Mouse (Mus musculus): ENCODE data around the gene Cbx7.

Gene Cbx7

DNA sequence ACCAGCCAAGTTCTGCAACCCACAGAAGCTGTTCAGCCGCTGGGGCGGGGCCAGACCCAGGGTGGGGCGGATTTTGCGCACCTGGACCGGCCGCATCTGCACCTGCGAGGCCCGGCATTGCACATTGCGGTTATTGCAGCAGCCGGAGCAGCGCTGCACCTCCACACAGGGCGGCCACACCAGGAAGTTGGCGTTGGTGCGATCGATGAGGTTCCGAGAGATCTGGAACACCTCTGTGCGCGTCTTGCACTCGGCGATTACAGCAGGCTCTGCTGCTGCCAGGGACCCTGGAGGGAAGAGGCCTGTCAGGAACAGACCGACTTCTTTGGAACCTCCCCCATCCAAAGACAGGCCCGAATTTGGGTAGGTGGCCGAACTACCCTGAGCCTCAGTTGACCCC, 30.7 kb upstream of the Cbx7 start:
- no peak for DNase-seq (ENCODE audit: low spot score in 2 of 2)

DNA sequence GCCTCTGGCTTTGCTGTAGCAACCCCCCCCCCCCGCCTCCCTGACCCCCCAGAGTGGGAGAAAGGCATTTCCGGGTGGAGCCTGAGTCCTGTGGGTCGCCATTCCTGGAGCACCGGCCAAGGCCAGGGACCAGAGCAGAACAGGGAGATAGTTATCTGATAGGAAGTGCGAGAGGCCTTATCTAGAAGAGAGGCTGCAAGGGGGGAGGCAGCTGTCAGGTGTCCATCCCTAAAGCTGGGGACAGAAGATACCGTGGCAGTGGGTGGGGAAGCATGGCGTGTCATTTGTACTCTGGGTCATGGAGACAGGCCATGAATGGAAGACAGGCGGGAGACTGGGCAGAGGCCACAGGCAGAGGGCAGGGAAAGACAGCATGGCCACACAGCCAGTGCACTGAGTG, 29.8 kb upstream of the Cbx7 start:
- no peak for DNase-seq (ENCODE audit: low spot score in 2 of 2)

- no peak for DNase-seq (ENCODE audit: low spot score in 2 of 2)
Observed at GRCm38 (mm10) chr15:79997988-79998387, 27.1 kb upstream of the Cbx7 start.

DNA sequence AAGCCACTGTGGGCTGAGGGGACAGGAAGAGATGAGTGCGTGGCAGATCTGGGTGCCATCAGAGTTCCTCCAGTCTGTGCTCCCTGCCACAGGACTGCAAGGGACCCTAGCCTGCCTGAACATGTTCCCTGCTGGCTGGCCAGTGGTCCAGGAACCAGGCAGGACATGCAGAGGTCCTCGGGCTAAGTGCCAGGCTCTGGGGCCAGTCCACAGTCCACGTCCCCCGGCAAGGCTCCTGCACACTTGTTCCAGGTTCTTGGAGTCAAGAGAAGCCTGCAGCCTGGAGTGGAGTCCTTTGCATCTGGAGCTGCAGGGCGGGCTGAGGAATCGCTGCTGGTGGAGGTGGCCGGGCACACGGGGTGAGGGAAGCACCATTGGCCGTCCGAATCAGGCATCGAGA, 25.9 kb upstream of the Cbx7 start:
- DNase-seq (ENCODE audit: low spot score in 2 of 2): no peak

DNA sequence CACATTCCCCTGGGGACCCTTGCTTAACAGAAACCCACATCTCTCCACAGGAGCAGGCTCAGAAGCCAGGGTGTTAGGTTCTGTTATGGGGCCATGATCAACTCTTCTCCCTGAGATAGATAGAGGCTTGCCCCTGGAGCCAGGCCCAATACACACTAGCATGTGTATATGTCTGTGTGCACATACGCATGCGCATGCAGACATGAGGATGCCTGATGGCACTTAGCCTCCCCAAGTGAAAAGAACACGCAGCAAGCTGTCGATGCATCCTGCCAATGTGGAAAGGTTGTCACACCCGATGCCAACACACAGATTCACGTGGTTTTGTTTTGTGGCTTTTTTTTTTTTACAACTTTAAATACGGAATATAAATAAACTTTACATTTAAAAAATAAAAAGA, 24.6 kb upstream of the Cbx7 start:
- no peak for DNase-seq (ENCODE audit: low spot score in 2 of 2)

DNA sequence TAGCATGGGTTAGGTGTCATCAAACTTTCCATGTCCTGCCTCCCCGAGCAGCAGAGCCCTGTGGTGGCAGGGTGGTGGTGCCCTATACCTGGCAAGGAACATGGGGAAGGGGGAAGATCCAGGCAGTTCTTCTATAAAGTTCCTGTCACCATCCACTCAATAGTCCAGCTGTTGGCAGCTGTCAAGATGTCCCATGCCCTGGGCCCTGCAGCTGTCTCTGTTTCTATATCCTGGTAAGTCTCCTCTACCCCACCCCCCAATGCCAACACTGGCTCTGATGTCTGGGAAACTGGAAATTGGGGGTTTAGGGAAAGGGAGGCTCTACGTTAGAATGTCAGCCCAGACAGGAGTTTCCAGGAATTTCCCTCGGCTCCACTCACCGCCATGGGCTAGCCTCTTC, 23.6 kb upstream of the Cbx7 start:
- DNase-seq (ENCODE audit: low spot score in 2 of 2): no peak

GRCm38 (mm10) chr15:79986182-79986581, 15.3 kb upstream of the Cbx7 start:
- DNase-seq (ENCODE audit: low spot score in 2 of 2): no peak

GRCm38 (mm10) chr15:79985471-79985870, 14.6 kb upstream of the Cbx7 start:
- DNase-seq (ENCODE audit: low spot score in 2 of 2): no peak

DNA sequence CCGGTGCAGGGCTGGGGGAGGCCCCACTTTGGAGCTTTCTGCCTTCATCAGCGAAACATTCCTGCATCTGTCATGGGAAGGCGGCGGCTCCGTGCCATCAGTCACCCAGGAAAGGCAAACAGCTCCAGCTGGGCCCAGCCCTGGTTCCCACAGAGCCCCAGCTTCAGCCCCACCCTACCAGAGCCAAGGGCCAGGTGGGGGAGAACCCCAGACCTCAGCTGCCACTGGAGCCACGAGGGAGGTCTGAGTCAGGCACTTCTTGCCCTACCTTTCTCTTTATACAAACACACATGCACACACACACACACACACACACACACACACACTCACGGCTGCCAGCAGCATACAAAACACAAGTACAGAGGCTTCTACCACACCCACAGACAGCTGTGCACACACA, 13.2 kb upstream of the Cbx7 start:
- DNase-seq (ENCODE audit: low spot score in 2 of 2): no peak

DNA sequence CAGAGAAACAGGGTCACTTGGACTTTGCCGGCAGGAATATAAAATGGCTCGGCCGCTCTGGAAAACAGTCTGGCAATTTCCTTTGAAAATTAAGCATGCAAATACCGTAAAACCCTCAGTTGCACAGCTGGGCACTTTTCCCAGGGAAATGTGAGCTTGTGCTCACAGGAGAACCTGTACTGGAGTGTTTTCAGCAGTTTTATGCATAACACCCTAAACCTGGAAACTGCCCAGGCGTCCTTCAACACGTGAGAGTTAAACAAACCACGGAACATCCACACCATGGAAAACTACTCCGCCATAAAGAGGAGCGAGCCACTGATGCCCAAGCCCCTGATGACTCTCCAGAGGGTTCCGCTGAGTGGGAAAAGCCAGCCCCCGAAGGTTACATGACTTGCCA, 9.8 kb upstream of the Cbx7 start:
- DNase-seq (ENCODE audit: low spot score in 2 of 2): no peak

GRCm38 (mm10) chr15:79972186-79972585, 1.3 kb upstream of the Cbx7 start:
- no peak for DNase-seq (ENCODE audit: low spot score in 2 of 2)

DNA sequence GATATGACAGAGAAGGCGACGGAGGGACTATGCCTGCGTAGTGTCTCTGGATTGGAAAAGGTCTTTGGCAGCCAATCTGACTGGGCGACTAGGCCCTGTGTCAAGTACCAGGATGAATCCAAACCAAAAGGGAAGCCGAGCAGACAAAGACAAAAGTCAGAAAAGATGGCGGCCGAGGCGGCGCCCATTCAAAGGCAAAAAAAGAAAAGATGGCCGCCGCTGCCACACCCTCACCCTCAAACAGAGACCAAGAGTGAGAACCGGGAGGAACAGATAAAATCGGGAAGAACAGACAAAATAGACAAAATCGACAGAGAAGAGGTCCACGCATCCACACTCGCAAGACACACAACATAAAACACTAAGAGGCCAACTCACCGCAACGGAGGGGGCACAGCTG, 428 bp downstream of the Cbx7 start:
- DNase-seq (ENCODE audit: low spot score in 2 of 2): no peak

DNA sequence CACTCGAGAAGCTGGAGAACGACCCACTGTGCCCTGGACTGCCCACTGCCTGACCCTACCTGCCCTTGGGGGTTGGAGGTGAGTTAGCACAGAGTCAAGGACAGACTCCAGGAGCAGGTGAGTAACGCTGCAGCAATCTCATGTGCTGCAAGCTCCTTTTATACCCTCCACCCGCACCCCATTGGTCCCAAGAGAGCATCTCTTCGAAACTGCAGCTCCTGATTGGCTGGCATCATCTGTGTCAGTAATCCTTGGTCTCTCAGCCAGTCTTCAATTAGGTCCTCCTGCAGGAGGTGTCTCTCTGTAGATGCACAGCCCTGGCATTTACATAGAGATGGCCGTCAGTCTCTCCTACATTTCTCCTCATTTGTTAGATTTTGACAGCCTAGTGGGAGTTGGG, 3.6 kb downstream of the Cbx7 start:
- DNase-seq (ENCODE audit: low spot score in 2 of 2): no peak

- no peak for DNase-seq (ENCODE audit: low spot score in 2 of 2)
Observed at GRCm38 (mm10) chr15:79964376-79964775, 6.5 kb downstream of the Cbx7 start.

GRCm38 (mm10) chr15:79962661-79963060, 8.3 kb downstream of the Cbx7 start:
- DNase-seq (ENCODE audit: low spot score in 2 of 2): no peak

DNA sequence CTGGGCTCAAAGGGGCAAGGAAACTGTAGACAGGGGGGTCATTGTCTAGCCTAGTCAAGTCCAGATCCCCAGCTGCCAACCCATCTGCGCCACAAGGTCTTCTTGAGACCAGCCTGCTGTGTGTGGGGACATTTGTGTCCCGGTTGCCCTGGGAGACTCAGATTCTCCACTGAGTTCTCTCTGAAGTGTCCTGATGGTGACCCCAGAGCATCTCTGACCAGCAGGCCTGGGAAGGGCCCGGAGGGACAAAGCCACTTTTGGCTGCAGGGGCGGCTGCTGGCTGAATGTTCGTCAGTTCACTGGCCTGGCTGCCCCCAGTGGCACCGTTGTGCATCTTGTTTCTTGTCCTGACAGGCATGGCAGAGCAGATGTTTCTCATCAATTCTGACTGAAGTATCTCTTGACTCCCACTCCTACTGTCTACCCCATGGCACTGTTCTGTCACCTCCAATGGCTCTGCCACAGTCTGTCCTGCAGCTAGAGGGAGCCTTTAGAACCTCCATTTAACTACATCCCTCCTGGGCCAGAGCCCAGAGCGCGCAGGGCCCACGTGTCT, 9.5 kb downstream of the Cbx7 start:
- no peak for DNase-seq (ENCODE audit: low spot score in 2 of 2)

DNA sequence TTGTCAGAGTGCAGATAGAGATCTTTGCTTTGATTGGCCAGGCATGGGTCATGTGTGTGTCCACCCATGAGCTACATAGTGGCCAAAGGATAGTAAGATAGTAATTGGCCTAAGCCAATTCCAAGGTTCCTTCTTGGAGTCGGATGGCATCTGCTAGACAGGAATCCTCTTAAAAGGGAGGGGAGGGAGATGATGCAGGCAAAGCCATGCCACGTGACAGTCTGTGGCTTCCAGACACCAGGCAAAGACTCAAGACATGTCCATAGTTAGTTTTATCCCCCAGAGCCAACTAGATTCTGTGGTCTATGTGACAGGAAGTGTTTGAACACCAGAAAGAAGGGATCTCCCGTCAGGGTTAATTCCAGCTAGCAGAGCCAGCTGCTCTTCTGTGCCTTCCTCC, 12.5 kb downstream of the Cbx7 start:
- no peak for DNase-seq (ENCODE audit: low spot score in 2 of 2)

DNA sequence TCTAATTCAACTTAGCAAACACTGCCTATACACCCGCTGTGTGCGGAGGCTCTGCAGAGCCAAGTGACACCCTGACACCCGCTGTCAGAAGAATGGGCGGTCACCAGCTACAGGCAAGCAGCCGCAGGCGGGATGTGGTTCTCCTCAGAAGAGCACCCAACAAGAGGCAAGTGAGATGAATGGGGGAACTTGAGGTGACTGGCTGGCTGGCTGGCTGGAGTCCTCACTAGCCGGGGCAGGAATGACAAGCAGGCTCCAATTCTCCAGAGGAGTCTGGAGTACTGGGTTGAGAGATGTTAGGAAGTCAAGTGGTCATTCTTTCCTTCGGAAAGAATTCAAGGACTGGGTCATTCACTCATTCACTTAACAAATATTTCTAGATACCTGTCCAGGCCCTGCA, 14.4 kb downstream of the Cbx7 start:
- DNase-seq (ENCODE audit: low spot score in 2 of 2): no peak

- DNase-seq (ENCODE audit: low spot score in 2 of 2): no peak
Observed at GRCm38 (mm10) chr15:79953470-79953869, 17.4 kb downstream of the Cbx7 start.

DNA sequence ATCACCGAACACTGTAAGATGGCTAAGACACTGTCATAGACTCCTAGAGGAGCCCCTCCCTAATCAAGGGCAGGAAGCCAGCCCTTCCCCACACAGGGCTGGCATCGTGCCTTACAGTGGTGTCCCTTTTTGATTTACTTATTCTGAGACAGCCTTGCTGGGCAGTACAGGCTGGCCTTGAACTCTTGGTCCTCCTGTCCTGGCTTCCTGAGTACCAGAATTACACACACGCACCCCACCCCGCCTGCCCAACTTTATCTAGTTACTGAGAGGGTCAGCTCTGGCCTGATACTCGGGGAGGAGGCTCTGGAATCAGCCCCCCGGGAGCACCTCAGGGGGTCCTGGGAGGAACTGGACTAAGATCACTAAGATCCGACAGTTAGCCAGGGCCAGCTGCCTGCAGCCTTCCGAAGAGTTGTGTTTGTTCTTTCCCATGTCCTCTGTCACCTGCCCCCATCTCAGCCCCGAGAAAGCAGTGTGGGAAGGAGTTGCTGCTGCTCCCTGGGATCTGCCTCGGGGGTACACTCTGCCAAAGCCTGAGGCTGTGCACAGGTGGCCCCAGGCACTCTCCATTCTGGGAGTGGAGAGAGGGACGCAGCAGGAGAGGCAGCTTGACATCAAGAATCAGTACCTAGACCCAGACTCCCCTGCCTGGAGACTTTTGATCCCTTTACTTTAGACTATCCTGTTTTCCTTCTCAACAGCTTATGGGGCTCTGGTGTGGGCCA, 18.3 kb downstream of the Cbx7 start:
- DNase-seq (ENCODE audit: low spot score in 2 of 2): no peak

GRCm38 (mm10) chr15:79951730-79952503, 19.0 kb downstream of the Cbx7 start:
- DNase-seq (ENCODE audit: low spot score in 2 of 2): no peak

DNA sequence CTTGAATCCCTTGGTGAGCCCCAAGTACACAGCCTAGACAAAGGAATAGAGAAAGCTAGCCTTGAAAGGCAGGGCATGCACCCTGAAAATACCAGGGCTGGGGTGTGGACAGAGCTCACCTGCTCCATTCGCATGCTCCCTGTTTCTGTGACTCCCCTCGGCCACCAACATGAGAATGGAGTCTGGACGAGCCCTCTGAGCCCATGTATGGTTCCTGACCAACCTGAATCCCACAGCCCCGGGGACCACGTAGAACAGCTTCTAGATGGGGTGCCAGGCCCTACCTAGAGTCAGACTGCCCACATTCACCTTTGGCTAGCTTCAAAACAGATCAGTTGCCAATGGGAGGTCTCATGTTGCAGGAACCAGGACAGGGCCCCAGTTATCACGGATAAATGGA, 19.7 kb downstream of the Cbx7 start:
- DNase-seq (ENCODE audit: low spot score in 2 of 2): no peak

Measured in cerebellum, postnatal 4 days (tissue).